Mouse (Mus musculus) heart, embryonic 13.5 days (tissue): ENCODE data around the gene Sbds. TPM values are rescaled to one million over a fixed set of nuclear protein-coding genes. Genes with fewer than 3 reads are reported as not detected.

Source experiments
- ATAC-seq: fragments of 200-750 bp; cut with Nextera tagmentation; 2 replicates; pipeline ENCODE4 v1.8.0; 2017; ENCODE audit warnings: moderate TSS enrichment; ENCODE audit not compliant: insufficient number of reproducible peaks, low FRiP score, low TSS enrichment; ENCODE audit errors: extremely low read depth
- H3K27ac ChIP-seq: fragments of 300-500 bp; sonication (generic); replicated peaks from 2 replicates; pipeline ENCODE4 v1.5.1; 2015; ENCODE audit warnings: moderate library complexity, mild to moderate bottlenecking, inconsistent platforms
- H3K27me3 ChIP-seq: fragments of 300-500 bp; sonication (generic); replicated peaks from 2 replicates; pipeline ENCODE4 v1.6.1; 2015; ENCODE audit warnings: mild to moderate bottlenecking, inconsistent platforms
- H3K36me3 ChIP-seq: fragments of 300-500 bp; sonication (generic); 2 replicates; pipeline ENCODE4 v1.6.1; 2015; ENCODE audit warnings: mild to moderate bottlenecking, inconsistent platforms
- H3K4me1 ChIP-seq: fragments of 300-500 bp; sonication (generic); 2 replicates; pipeline ENCODE4 v1.6.1; 2015; ENCODE audit warnings: inconsistent platforms
- H3K4me2 ChIP-seq: fragments of 300-500 bp; sonication (generic); 2 replicates; pipeline ENCODE4 v1.6.1; 2015; ENCODE audit warnings: inconsistent platforms, mild to moderate bottlenecking, moderate library complexity
- H3K4me3 ChIP-seq: fragments of 300-500 bp; sonication (generic); 2 replicates; pipeline ENCODE4 v1.5.1; 2015; ENCODE audit warnings: moderate library complexity, mild to moderate bottlenecking, inconsistent platforms
- H3K9ac ChIP-seq: fragments of 300-500 bp; sonication (generic); 2 replicates; pipeline ENCODE4 v1.6.1; 2015; ENCODE audit warnings: inconsistent platforms, mild to moderate bottlenecking, moderate library complexity
- H3K9me3 ChIP-seq: fragments of 300-500 bp; sonication (generic); 2 replicates; pipeline ENCODE4 v1.6.1; 2016; ENCODE audit warnings: inconsistent platforms
- WGBS: fragments of 180-500 bp; shearing (Covaris S2); methylation state at CpG from one replicate; pipeline ENCODE4 v1.1.7; 2015; ENCODE audit warnings: mixed read lengths; 5-methylcytosine and 5-hydroxymethylcytosine counted together
- polyA plus RNA-seq: library from polyadenylated mRNA; unstranded; fragments of >200 nt; fragmentation: Nextera tagmentation; extraction: Ambion mirVana; gene quantifications from 2 replicates; pipeline ENCODE4 v1.2.1, GENCODE M21; 2015

The Sbds gene
- polyA plus RNA-seq, 1 experiment from 2014 or later = 52.3 TPM

DNA sequence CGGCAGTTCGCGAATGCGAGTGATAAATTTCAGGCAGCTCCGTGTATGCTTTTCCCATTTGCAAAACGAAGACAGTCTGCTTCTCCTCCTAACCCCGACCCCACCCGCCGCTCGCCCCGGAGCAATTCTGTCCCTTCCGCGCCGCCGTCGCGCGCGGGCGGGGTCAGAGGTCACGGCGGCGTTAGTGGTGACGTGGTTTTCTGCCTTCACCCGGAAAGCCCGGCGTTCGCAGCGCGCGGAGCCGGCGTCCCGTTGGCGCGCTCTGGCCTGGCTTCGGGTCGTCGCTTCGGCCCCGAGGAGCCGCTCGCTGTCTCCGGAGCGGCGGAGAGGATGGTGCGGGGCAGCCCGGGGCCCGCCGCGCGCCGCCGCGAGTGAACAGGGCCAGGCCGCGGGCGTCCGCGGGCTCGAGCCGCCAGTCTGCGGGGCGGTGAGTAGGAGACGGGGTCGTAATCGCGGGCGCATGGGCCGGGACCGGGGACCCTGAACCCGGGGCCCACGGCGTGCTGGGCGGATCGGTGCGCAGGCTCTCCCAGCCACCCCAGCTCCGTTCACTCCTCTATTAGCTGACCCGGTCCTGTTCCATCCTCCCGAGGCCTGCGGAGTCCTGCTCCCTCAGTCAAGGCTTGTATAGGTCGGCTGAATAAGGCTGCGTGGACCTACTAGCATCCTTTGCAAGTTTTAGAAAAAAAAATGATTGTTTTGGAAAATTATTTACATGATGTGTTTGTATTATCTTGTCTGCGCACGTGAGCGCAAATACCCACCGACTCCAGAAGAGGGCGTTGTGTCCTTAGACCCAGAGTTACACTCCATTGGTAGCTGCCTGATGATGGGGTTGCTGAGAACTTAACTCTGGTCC is 33.0 kb downstream of the Sbds start:
- under 1% methylated on average over 84 of the region's 88 CpGs for WGBS
- peak; percentile 76 for ATAC-seq
- H3K9ac ChIP-seq = peak overlapping the region; percentile 99
- H3K4me2 ChIP-seq = peak overlapping the region; percentile 86
- H3K9me3 ChIP-seq = no peaks in the 10 kb centered on the region
- no peaks in the 10 kb centered on the region for H3K27me3 ChIP-seq
- peak overlapping the region; percentile 100 for H3K4me3 ChIP-seq
- peaks cover 39% of the 10 kb centered on the region for H3K4me1 ChIP-seq
- H3K36me3 ChIP-seq = peaks cover 10% of the 10 kb centered on the region; the same call in 1 of the 2 replicates
- peak overlapping the region; percentile 87 for H3K27ac ChIP-seq

DNA sequence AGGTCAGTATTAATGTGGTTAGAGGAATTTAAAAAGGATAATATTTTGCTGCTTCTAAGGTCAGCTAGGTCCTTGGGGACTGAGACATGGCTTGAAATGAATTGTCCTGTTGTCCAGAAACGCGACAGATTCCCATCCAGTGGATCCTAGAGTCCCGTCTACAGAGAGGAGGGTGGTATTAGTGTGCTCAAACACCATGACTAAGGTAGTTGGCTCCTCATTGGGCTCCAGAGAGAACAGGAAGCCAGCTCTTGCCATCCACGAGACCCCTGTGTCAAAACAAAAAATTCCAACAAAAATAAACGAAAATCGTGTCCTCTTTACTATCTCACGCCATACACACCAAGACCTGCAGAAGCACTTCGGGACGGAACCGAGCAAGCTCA is 33.6 kb downstream of the Sbds start:
- 1% methylated on average over 10 of the region's 10 CpGs for WGBS
- Histone ChIP-seq H3K27me3 (no peaks in the 10 kb centered on the region), H3K4me2 (peak overlapping the region; percentile 86), H3K36me3 (peaks cover 10% of the 10 kb centered on the region; the same call in 1 of the 2 replicates), H3K4me1 (peaks cover 35% of the 10 kb centered on the region), H3K4me3 (peak overlapping the region; percentile 100), H3K27ac (peak overlapping the region; percentile 87), H3K9ac (peak overlapping the region; percentile 99), H3K9me3 (no peaks in the 10 kb centered on the region)
- peak; percentile 31 for ATAC-seq

DNA sequence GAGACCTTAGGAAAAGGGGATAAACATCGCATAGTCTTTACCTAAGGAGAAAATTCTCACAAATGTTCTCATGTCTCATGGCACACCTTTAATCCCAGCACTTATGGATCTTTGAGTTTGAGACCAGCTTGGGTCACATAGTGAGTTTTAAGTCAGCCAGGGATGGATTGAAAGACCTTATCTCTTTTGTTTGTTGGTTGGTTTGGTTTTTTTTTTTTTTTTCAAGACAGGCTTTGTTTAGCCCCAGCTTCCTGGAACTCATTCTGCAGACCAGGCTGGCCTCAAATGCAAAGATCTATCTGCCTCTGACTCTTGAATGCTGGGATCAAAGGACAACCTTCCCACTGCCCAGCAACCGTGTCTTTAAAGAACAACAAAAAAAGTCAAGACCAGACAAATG is 34.0 kb downstream of the Sbds start:
- H3K9ac ChIP-seq = peak overlapping the region; percentile 99
- H3K4me3 ChIP-seq = peak overlapping the region; percentile 100
- 44% methylated on average over 2 of the region's 2 CpGs for WGBS
- no peak for ATAC-seq
- H3K4me1 ChIP-seq = peaks cover 31% of the 10 kb centered on the region
- peaks cover 10% of the 10 kb centered on the region; the same call in 1 of the 2 replicates for H3K36me3 ChIP-seq
- H3K9me3 ChIP-seq = no peaks in the 10 kb centered on the region
- no peaks in the 10 kb centered on the region for H3K27me3 ChIP-seq
- peak overlapping the region; percentile 86 for H3K4me2 ChIP-seq
- H3K27ac ChIP-seq = peak overlapping the region; percentile 87; the same call in 1 of the 2 replicates

DNA sequence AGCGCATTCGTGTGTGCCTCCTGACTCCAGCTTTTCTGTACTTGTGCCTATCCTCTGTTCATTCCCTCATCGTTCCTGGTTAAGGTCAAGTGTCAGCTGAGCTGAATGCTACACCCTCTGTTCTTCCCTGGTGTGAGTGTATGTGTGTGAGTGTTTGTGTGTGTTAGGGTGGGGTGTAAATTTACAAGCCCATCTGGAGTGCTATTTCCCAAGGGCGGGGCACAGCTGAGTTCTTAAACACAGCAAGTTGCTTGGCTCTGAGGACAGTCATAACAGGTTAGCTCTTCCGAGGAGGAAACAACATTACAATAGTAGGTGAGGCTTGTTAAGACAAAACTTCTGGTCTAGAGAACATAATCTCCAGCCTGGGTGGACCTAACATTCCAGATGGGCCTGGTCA is 37.0 kb downstream of the Sbds start:
- peaks cover 26% of the 10 kb centered on the region for H3K36me3 ChIP-seq
- H3K4me1 ChIP-seq = peaks cover 16% of the 10 kb centered on the region
- H3K4me3 ChIP-seq = no peak overlapping the region
- H3K4me2 ChIP-seq = no peak overlapping the region
- no peaks in the 10 kb centered on the region for H3K9me3 ChIP-seq
- no peak overlapping the region for H3K27ac ChIP-seq
- ATAC-seq = no peak
- H3K27me3 ChIP-seq = no peaks in the 10 kb centered on the region
- 83% methylated on average over 5 of the region's 5 CpGs for WGBS
- no peak overlapping the region for H3K9ac ChIP-seq

DNA sequence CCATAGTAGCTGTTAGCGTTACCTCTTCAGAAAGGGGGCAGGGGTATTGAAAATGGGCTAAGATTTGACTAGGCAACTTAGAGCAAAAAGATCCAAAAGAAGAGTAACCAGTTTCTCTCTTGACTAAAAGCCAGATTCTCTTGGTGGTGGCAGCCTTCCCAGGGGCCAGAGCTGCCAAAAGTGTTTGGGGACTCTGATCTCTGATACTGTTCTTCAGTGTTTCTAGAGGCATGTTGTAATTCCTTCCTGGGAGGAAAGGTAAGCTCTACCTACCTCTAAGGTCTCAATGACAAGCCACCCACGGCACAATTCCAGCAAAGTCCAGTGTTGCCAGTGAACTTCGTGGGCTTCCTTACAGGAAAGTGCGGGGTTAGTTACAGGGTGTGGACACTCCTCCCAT is 37.9 kb downstream of the Sbds start:
- Histone ChIP-seq H3K4me1 (peaks cover 10% of the 10 kb centered on the region), H3K27ac (no peak overlapping the region), H3K27me3 (no peaks in the 10 kb centered on the region), H3K9me3 (no peaks in the 10 kb centered on the region), H3K4me2 (no peak overlapping the region), H3K36me3 (peaks cover 36% of the 10 kb centered on the region), H3K9ac (no peak overlapping the region), H3K4me3 (no peak overlapping the region)
- ATAC-seq = no peak
- WGBS = 81% methylated on average over 4 of the region's 4 CpGs

DNA sequence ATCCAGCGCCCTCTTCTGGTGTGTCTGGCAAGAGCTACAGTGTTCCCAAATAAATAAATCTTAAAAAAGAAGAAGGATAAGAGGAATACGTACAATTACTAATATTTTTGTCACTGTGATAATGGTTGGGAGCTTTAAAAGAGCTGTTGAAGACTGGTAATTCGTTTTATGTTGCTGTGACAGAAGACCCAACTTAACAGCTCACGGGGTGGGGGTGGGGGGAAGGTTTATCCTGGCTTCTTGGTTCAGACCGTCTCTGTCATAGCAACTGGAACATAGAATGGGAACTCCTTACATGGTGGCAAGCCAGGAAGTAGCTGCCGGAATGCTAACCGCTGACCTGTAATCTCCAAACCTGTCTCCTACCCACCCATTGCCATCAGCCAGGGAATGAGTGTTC is 38.5 kb downstream of the Sbds start, which contains the start of gene Tmem248:
TSS of gene Tmem248 (plus strand) at position 301 of the 400 bp plus-strand sequence.
- no peak within 1 kb of the TSS for H3K4me2 ChIP-seq
- peaks cover 10% of the 10 kb centered on the region for H3K4me1 ChIP-seq
- no peaks in the 10 kb centered on the region for H3K9me3 ChIP-seq
- WGBS = 81% methylated on average over 7 of the region's 7 CpGs
- H3K36me3 ChIP-seq = peaks cover 42% of the 10 kb centered on the region
- ATAC-seq = no peak
- no peak within 1 kb of the TSS for H3K4me3 ChIP-seq
- no peak within 1 kb of the TSS for H3K27ac ChIP-seq
- H3K9ac ChIP-seq = no peak within 1 kb of the TSS
- H3K27me3 ChIP-seq = no peaks in the 10 kb centered on the region

DNA sequence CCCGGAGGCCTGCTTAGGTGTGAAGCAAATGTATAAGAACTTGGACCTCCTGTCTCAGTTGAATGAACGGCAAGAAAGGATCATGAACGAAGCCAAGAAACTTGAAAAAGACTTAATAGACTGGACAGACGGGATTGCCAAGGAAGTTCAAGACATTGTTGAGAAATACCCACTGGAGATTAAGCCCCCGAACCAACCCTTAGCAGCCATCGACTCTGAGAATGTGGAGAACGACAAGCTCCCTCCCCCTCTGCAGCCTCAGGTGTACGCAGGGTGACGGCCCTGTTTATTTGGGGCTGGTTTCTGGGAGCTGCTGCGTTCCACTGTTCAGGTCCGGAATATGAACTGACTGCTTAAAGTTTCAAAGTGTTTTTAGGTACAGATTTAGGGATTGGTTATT is 42.4 kb downstream of the Sbds start:
- no peak for ATAC-seq
- Histone ChIP-seq H3K4me1 (no peaks in the 10 kb centered on the region), H3K36me3 (peaks cover 80% of the 10 kb centered on the region), H3K27me3 (no peaks in the 10 kb centered on the region), H3K9ac (no peak overlapping the region), H3K27ac (no peak overlapping the region), H3K9me3 (no peaks in the 10 kb centered on the region), H3K4me3 (no peak overlapping the region), H3K4me2 (no peak overlapping the region)
- 89% methylated on average over 11 of the region's 11 CpGs for WGBS

DNA sequence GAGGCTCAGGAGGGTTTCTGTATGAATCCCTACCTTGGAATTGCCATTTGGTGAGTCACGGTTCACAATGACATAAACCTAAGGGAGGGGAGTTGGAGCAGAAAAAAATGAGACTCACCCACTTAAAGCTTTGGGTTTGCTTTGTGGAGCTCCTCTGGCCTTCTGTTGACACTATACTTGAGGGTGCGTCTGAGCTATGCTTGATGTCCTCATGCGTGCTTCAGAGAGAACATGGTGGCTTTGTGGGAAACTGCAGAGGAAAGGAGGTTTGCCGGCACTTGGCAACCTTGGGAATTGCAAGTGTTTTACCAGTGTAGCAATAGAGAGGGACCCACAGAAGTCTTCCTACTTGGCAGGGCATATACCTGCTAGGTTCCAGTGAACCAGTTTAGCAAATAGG is 48.0 kb downstream of the Sbds start:
- Histone ChIP-seq H3K9ac (no peak overlapping the region), H3K4me1 (peaks cover 7% of the 10 kb centered on the region), H3K27me3 (no peaks in the 10 kb centered on the region), H3K27ac (no peak overlapping the region), H3K9me3 (no peaks in the 10 kb centered on the region), H3K4me3 (no peak overlapping the region), H3K4me2 (no peak overlapping the region), H3K36me3 (peaks cover 87% of the 10 kb centered on the region)
- WGBS = 85% methylated on average over 4 of the region's 4 CpGs
- ATAC-seq = no peak

DNA sequence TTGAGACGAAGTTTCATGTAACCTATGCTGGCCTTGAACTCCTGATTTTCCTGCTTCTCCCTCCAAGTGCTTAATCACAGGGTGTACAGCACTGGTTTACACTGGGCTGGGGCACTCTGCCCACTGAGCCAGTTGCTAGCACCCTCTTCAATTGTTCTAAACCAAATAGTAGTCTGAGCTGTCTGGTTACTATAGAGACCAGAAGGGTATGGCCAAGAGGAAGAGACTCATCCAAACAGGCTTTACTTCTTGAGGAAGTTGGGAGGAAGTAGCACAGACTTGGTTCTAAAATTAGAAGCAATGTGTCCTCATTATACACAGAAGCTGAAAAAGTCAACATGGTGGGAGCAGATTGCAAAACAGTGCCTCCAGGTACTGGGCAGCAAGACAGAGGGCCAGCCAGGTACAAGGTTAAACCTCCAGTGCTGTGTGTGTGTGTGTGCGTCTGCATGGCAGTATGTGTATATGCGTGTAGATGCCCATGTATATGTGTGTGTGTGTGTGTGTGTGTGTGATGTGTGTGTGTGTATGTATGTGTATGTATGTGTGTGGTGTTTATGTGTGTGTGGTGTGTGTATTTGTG is 49.8 kb downstream of the Sbds start:
- no peak for ATAC-seq
- H3K27ac ChIP-seq = no peak overlapping the region
- 96% methylated on average over 3 of the region's 3 CpGs for WGBS
- peaks cover 7% of the 10 kb centered on the region for H3K4me1 ChIP-seq
- no peak overlapping the region for H3K4me3 ChIP-seq
- no peak overlapping the region for H3K9ac ChIP-seq
- H3K36me3 ChIP-seq = peaks cover 82% of the 10 kb centered on the region
- H3K27me3 ChIP-seq = no peaks in the 10 kb centered on the region
- no peaks in the 10 kb centered on the region for H3K9me3 ChIP-seq
- H3K4me2 ChIP-seq = no peak overlapping the region

DNA sequence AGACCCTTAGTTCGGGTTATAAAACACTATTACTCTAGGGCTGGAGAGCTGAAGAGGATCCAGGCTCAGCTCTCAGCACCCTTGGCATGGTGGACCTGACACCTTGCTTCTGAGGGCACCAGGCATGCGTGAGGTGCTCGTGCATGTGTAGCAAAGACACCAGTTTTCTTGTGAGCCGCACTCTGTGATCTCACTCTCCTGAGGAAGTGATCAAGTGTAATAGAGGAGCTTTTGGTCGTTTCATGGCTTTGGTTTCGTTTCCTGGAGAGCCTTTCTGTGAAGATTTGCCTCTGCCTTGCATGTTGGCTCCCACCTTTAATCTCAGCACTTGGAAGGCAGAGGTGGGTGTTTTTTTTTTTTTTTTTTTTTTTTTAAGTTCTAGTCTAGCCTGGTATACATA is 50.8 kb downstream of the Sbds start:
- Histone ChIP-seq H3K9ac (no peak overlapping the region), H3K36me3 (peaks cover 81% of the 10 kb centered on the region), H3K4me3 (no peak overlapping the region), H3K4me1 (peaks cover 7% of the 10 kb centered on the region), H3K9me3 (no peaks in the 10 kb centered on the region), H3K4me2 (no peak overlapping the region), H3K27ac (no peak overlapping the region), H3K27me3 (no peaks in the 10 kb centered on the region)
- WGBS = 87% methylated on average over 6 of the region's 6 CpGs
- ATAC-seq = no peak

DNA sequence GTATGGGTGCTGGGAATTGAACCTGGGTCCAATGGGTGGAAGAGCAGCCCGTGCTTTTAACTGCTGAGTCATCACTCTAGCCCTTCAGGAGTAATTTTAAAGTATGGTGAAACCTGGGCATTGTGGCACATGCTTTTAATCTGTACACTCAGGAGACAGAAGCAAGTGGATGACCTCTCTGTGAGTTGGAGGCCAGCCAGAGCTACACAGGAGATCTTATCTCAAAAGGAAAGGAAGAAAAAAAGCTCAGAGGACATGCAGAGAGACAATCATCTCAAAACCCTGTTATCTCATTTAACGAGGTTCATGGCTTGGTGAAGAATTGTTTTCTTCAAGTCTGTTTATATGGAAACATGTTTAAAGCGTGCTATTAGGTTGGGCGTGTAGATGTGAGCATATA is 51.4 kb downstream of the Sbds start:
- Histone ChIP-seq H3K36me3 (peaks cover 81% of the 10 kb centered on the region), H3K27ac (no peak overlapping the region), H3K4me3 (no peak overlapping the region), H3K27me3 (no peaks in the 10 kb centered on the region), H3K9me3 (no peaks in the 10 kb centered on the region), H3K4me2 (no peak overlapping the region), H3K4me1 (peaks cover 7% of the 10 kb centered on the region), H3K9ac (no peak overlapping the region)
- WGBS = 69% methylated on average over 4 of the region's 4 CpGs
- ATAC-seq = no peak
